Mouse (Mus musculus) ES-E14 (cell line): ENCODE measurements around the gene Dnase1l3. TPM values are rescaled to one million over a fixed set of nuclear protein-coding genes. Genes with fewer than 3 reads are reported as not detected.

Experiments
- DNase-seq: peaks from one replicate; pipeline ENCODE4 v3.0.0-alpha.2; 2013; ENCODE audit warnings: low read depth, low spot score
- H3K27ac ChIP-seq: 2 replicates; pipeline ENCODE4 v1.5.1; 2012; ENCODE audit warnings: low read depth, mild to moderate bottlenecking, low read length, moderate library complexity, mixed read lengths; ENCODE audit not compliant: poor library complexity, insufficient read depth, severe bottlenecking
- H3K36me3 ChIP-seq: 2 replicates; pipeline ENCODE4 v1.6.1; 2012; ENCODE audit warnings: mild to moderate bottlenecking, low read length, moderate library complexity, mixed read lengths; ENCODE audit not compliant: control insufficient read depth, poor library complexity, insufficient read depth, severe bottlenecking
- H3K4me1 ChIP-seq, 2 experiments: fragments of 150-350 bp in 1 of 2; sonication (generic) in 1 of 2; 2 replicates each; pipeline ENCODE4 v1.6.1; 2012; ENCODE audit warnings: low read length in 2 of 2, mild to moderate bottlenecking in 1 of 2, mixed read lengths in 1 of 2; ENCODE audit not compliant: control insufficient read depth in 2 of 2, insufficient read depth in 2 of 2, poor library complexity in 1 of 2
- H3K4me3 ChIP-seq, 2 experiments: fragments of 150-350 bp in 1 of 2; sonication (generic) in 1 of 2; 2 replicates each; pipeline ENCODE4 v1.5.1; 2012; ENCODE audit warnings: low read length in 2 of 2, low read depth in 1 of 2, mild to moderate bottlenecking in 1 of 2, mixed read lengths in 1 of 2; ENCODE audit not compliant: insufficient read depth in 1 of 2, poor library complexity in 1 of 2, severe bottlenecking in 1 of 2
- H3K9ac ChIP-seq: 2 replicates; pipeline ENCODE4 v1.6.1; 2012; ENCODE audit warnings: low read depth, mild to moderate bottlenecking, low read length, mixed read lengths; ENCODE audit not compliant: poor library complexity, insufficient read depth, severe bottlenecking
- H3K9me3 ChIP-seq: fragments of 150-350 bp; sonication (generic); 2 replicates; pipeline ENCODE4 v1.6.1; 2012; ENCODE audit warnings: low read depth, mild to moderate bottlenecking, low read length; ENCODE audit not compliant: control insufficient read depth, insufficient read depth
- CHD2 ChIP-seq: IDR thresholded peaks from 2 replicates; pipeline ENCODE4 v1.6.1; 2014; ENCODE audit warnings: mild to moderate bottlenecking, low read depth, low read length, inconsistent platforms
- HCFC1 ChIP-seq: IDR thresholded peaks from 2 replicates; pipeline ENCODE4 v1.6.1; 2012; ENCODE audit warnings: low read length, inconsistent platforms, borderline replicate concordance; ENCODE audit not compliant: insufficient read depth
- MAFK ChIP-seq: IDR thresholded peaks from 2 replicates; pipeline ENCODE4 v1.6.1; 2014; ENCODE audit warnings: mild to moderate bottlenecking, low read depth, low read length, inconsistent platforms; ENCODE audit not compliant: insufficient read depth
- ZC3H11A ChIP-seq: IDR thresholded peaks from 2 replicates; pipeline ENCODE4 v1.6.1; 2012; ENCODE audit warnings: low read depth, mild to moderate bottlenecking, inconsistent platforms, low read length, borderline replicate concordance
- ZNF384 ChIP-seq: IDR thresholded peaks from 2 replicates; pipeline ENCODE4 v1.6.1; 2012; ENCODE audit warnings: low read depth, low read length, inconsistent platforms
- in situ Hi-C, 2 experiments: fragments of 600-800 bp; cut with MboI; formaldehyde crosslinking; loops; one replicate each; pipeline ENCODE4 v1.15.1; 2025; ENCODE audit warnings: low sequenced_read_pairs in 2 of 2, inconsistent platforms in 1 of 2; ENCODE audit not compliant: unreplicated experiment in 2 of 2
- total RNA-seq: library from RNA; depleted of rRNA; stranded (reverse); fragments of 300-350 nt; gene quantifications from 2 replicates; pipeline ENCODE4 v1.2.3, GENCODE M21; 2012

Gene Dnase1l3
- total RNA-seq, 1 experiment: 0.09 TPM

- Histone ChIP-seq H3K36me3 (no peaks in the 10 kb centered on the region), H3K9ac (no peak overlapping the region), H3K4me1 (peaks cover 0 to 15% of the 10 kb centered on the region in 2 experiments; a peak in 1 of 4 replicates), H3K27ac (no peak overlapping the region), H3K9me3 (no peaks in the 10 kb centered on the region), H3K4me3 (no peak overlapping the region)
- in situ Hi-C loops: loop anchor here (10.0 to 25.0 kb wide), 2 partner anchors 375 to 382 kb away; no protein-coding TSS in a partner anchor
- DNase-seq: no peak
- TF ChIP-seq MAFK: no peak
Observed at GRCm38 (mm10) chr14:7962626-7963025, 31.7 kb downstream of the Dnase1l3 start.

GRCm38 (mm10) chr14:7961714-7962113 is 32.7 kb downstream of the Dnase1l3 start:
- Histone ChIP-seq H3K27ac (no peak overlapping the region), H3K9me3 (no peaks in the 10 kb centered on the region), H3K9ac (no peak overlapping the region), H3K36me3 (no peaks in the 10 kb centered on the region), H3K4me3 (no peak overlapping the region), H3K4me1 (peaks cover 0 to 17% of the 10 kb centered on the region in 2 experiments; a peak in 1 of 4 replicates)
- DNase-seq: no peak
- in situ Hi-C loops: loop anchor here (10.0 to 25.0 kb wide), 2 partner anchors 376 to 383 kb away; no protein-coding TSS in a partner anchor
- TF ChIP-seq ZC3H11A: no peak
- no peak for TF ChIP-seq HCFC1
- TF ChIP-seq ZNF384: no peak
- no peak for TF ChIP-seq MAFK
- TF ChIP-seq CHD2: no peak

GRCm38 (mm10) chr14:7960616-7961015 is 33.8 kb downstream of the Dnase1l3 start:
- Histone ChIP-seq H3K36me3 (no peaks in the 10 kb centered on the region), H3K9me3 (no peaks in the 10 kb centered on the region), H3K4me3 (no peak overlapping the region), H3K4me1 (peaks cover 0 to 24% of the 10 kb centered on the region in 2 experiments; a peak in 1 of 4 replicates), H3K9ac (no peak overlapping the region), H3K27ac (no peak overlapping the region)
- in situ Hi-C loops: loop anchor here (10.0 to 25.0 kb wide), 2 partner anchors 377 to 384 kb away; no protein-coding TSS in a partner anchor
- TF ChIP-seq MAFK (no peak), ZC3H11A (no peak), CHD2 (no peak), ZNF384 (no peak), HCFC1 (no peak)
- no peak for DNase-seq

- H3K9ac ChIP-seq: peak within 1 kb of the TSS; percentile 46
- peak within 1 kb of the TSS; percentile 1 to 27; a peak in 3 of 4 replicates for H3K4me3 ChIP-seq
- peak within 1 kb of the TSS; percentile 13; the same call in 1 of the 2 replicates for H3K27ac ChIP-seq
- no peaks in the 10 kb centered on the region for H3K36me3 ChIP-seq
- DNase-seq: no peak
- no peaks in the 10 kb centered on the region for H3K9me3 ChIP-seq
- in situ Hi-C loops: loop anchor here in 1 of 2 experiments (25.0 kb wide), 1 partner anchor 380 kb away; no protein-coding TSS in a partner anchor
- H3K4me1 ChIP-seq: peaks cover 8 to 40% of the 10 kb centered on the region in 2 experiments
- TF ChIP-seq ZC3H11A (no peak), CHD2 (no peak), ZNF384 (no peak), HCFC1 (no peak), MAFK (no peak)
Observed at GRCm38 (mm10) chr14:7957049-7957448, 37.3 kb downstream of the Dnase1l3 start, which contains the start of gene Gm45521. Gm45521 (plus strand) TSS chr14:7957288.
